Mouse (Mus musculus) naive thymus-derived CD4-positive, alpha-beta T cell, adult 5 months (primary cell): ENCODE results near the gene Uck1. TPM values are rescaled to one million over a fixed set of nuclear protein-coding genes. Genes with fewer than 3 reads are reported as not detected.

Experiments
- polyA plus RNA-seq: library from polyadenylated mRNA; unstranded; fragments of 100-300 nt; shearing (Covaris generic); gene quantifications from one replicate; pipeline ENCODE4 v1.2.1, GENCODE M21; 2017

The Uck1 gene
- 101 TPM for polyA plus RNA-seq

DNA sequence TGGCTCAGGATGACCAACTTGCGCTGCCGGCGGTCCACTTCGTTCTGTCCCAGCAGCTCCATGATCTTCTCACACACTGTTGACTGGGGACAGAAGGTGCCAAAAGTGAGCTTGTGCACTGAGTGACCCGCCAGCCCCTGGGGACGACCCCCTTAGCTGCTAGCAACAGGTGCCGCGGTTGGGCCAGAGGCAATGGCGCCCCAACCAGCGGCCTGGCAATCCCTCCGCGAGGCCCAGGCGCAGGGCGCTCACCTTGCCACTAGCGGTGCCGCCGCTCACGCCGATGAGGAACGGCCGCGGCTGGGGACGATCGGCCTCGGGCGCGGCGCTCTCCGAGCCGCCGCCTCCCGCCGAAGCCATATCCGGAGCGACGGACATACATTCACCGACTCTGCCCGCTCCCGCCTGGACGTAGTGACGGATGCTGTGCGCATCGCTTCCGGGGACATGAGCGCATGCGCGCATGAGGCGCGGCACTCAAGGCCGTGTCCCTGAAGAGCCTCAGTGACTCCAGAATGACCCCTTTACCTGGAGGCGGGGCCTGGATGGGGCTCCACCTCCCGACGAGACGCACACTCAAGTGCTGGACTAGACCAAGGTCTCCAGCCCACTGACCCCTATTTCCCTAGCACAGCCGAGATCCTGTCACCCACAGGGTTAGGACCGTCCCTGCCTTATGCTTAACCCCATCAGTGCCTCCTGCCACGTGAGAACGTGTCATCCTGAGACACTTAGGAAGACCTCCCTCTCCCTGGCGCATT lies at the start of gene Uck1:
Gene Uck1, minus strand, starts transcription at position 503 of the 761 bp plus-strand sequence.

DNA sequence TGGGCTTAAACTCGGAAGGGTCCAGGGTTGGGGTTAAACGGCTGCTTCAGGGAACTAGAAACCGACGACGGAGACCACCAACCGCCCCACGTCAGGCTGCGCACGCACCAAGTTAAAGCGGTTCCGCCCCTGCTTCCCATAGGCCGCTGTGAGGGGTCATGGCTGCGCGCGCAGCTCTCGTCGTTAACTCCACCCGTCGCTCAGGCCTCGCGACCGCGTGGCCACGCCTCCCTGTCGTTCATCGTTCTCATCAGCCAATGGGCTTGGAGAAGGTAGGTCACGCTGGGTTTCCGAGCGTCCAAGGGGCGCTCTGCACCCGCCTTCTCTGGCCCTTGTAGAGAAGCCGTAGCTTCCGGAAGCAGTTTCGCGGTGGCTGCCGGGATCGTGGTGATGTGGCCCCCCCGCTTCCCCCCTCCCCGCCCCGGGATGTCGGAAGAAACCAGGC lies 28.0 kb upstream of the Uck1 start, which contains the start of gene Swi5:
Gene Swi5, minus strand, starts transcription at position 153 of the 445 bp plus-strand sequence.

DNA sequence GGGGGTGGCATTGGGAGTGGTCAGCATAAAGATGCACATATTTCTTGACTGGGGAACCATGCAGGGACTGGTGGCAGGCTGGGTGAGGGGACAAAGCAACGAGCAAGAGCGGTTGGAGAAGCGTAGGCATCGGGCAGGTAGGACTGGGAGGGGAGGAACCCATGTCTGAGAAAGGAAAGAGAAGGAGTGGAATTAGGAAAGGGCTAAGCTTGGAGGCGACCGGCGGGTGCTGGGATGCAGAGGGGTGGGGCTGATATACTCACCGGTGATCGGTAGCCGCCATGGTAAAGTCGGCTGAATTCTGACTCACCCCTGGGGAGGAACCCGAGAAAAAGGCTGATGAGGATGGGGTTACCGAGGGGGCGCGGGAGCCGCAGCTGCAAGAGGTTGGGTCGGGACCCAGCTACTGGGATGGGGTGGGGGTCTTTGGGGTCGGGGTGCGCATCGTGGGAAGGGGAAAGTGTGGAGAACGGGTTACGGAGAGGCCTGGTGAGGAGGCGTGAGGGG lies 27.4 kb upstream of the Uck1 start, which contains the start of gene Golga2:
Gene Golga2, plus strand, starts transcription at position 51 of the 507 bp plus-strand sequence.

DNA sequence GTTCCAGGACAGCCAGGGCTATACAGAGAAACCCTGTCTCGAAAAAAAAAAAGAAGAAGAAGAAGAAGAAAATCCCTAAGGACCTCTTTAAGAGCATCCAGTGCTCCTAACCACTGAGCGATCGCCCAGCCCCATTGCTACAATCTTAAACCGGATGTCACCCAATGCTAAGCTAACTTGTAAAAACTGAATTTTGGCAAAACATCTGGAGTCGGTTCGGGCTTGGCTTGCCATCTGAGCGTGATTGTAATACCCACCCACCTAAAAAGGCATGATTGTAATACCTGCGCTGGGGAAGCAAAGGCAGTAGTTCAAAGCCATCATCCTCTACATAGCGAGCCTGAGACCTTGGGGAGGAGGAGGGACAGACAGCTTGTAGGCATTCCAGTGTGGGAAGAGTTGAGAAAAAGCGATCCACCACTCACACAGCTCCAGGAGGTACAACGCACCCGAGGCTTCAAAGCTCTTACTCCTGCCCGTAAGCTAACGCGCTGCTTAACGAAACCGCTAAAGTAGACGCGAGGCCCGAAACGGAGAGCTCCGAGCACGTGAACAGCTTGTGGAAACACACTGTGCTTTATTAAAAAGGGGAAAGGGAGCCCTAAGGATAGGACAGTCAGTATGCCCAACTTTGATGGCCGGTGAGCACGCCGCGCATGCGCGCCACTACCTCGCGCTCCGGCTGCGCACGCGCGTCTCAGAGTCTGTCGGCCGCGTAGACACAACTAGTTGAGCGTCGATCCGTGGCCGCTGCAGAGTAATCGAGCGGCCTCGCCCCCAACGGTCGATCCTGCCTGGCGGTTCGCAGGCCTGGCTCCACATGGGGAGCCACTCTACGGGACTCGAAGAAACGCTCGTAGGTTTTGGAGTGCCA lies 23.8 kb downstream of the Uck1 start, which contains the start of gene Pomt1:
Gene Pomt1, plus strand, starts transcription at position 705 of the 874 bp plus-strand sequence.

Other genes starting within 250 kb of the Uck1 start
- gene Fam78a, start 175.3 kb downstream of the Uck1 start, polyA plus RNA-seq = 48.3 TPM
- gene Plpp7, start 164.6 kb downstream of the Uck1 start, polyA plus RNA-seq = not detected
- gene Prrc2b, start 109.1 kb downstream of the Uck1 start, polyA plus RNA-seq = 51.9 TPM
- 6.0 TPM for gene Pomt1, start 23.6 kb downstream of the Uck1 start, polyA plus RNA-seq
- gene Golga2, start 27.2 kb upstream of the Uck1 start, polyA plus RNA-seq = 32.0 TPM
- gene Swi5, start 27.9 kb upstream of the Uck1 start, polyA plus RNA-seq = 137 TPM
- gene Ciz1, start 92.2 kb upstream of the Uck1 start, polyA plus RNA-seq = 127 TPM
- gene Dnm1, start 93.2 kb upstream of the Uck1 start, polyA plus RNA-seq = not detected
- 32.4 TPM for gene 1110008P14Rik, start 121.8 kb upstream of the Uck1 start, polyA plus RNA-seq
- not detected for gene Lcn2, start 128.1 kb upstream of the Uck1 start, polyA plus RNA-seq
- gene Ptges2, start 135.7 kb upstream of the Uck1 start, polyA plus RNA-seq = 10.6 TPM
- gene Naif1, start 190.3 kb upstream of the Uck1 start, polyA plus RNA-seq = 12.0 TPM
- gene Slc25a25, start 191.3 kb upstream of the Uck1 start, polyA plus RNA-seq = 103 TPM